Mouse (Mus musculus) bone marrow macrophage, adult 2 months (primary cell): ENCODE results near the gene Usp47. TPM values are rescaled to one million over a fixed set of nuclear protein-coding genes. Genes with fewer than 3 reads are reported as not detected.

Source experiments
- H3K27ac ChIP-seq: 2 replicates; pipeline ENCODE4 v1.5.1; 2012; ENCODE audit warnings: low read depth, low read length; ENCODE audit not compliant: insufficient read depth
- H3K4me1 ChIP-seq: 2 replicates; pipeline ENCODE4 v1.6.1; 2012; ENCODE audit warnings: low read length; ENCODE audit not compliant: control insufficient read depth, insufficient read depth
- H3K4me3 ChIP-seq: 2 replicates; pipeline ENCODE4 v1.5.1; 2012; ENCODE audit warnings: mild to moderate bottlenecking, low read length, moderate library complexity; ENCODE audit not compliant: insufficient read depth
- CTCF ChIP-seq: IDR thresholded peaks from 2 replicates; pipeline ENCODE4 v1.5.1; 2012; ENCODE audit warnings: low read depth, mild to moderate bottlenecking, low read length, moderate library complexity
- POLR2A ChIP-seq: IDR thresholded peaks from 2 replicates; pipeline ENCODE4 v1.6.1; 2012; ENCODE audit warnings: mild to moderate bottlenecking, low read depth, low read length, borderline replicate concordance
- polyA plus RNA-seq: library from polyadenylated mRNA; stranded (reverse); fragments of >200 nt; gene quantifications from 2 replicates; pipeline ENCODE4 v1.2.4, GENCODE M21; 2012; ENCODE audit not compliant: missing spikeins, insufficient read depth, insufficient read length

Gene Usp47
- polyA plus RNA-seq, 1 experiment, result 39.2 TPM

- TF ChIP-seq POLR2A (no peak), CTCF (no peak)
- Histone ChIP-seq H3K4me1 (peaks cover 27% of the 10 kb centered on the region), H3K27ac (no peak overlapping the region), H3K4me3 (no peak overlapping the region)
Observed at GRCm38 (mm10) chr7:112035804-112036203, 12.5 kb downstream of the Usp47 start.

- Histone ChIP-seq H3K4me3 (no peak overlapping the region), H3K27ac (no peak overlapping the region), H3K4me1 (peaks cover 24% of the 10 kb centered on the region)
- no peak for TF ChIP-seq CTCF
- TF ChIP-seq POLR2A, result no peak
Observed at GRCm38 (mm10) chr7:112036636-112037035, 13.3 kb downstream of the Usp47 start.

- H3K4me1 ChIP-seq, result peaks cover 25% of the 10 kb centered on the region
- no peak for TF ChIP-seq CTCF
- TF ChIP-seq POLR2A, result no peak
- H3K4me3 ChIP-seq, result no peak overlapping the region
- no peak overlapping the region for H3K27ac ChIP-seq
Observed at GRCm38 (mm10) chr7:112040271-112040670, 17.0 kb downstream of the Usp47 start.

- TF ChIP-seq CTCF (no peak), POLR2A (no peak)
- Histone ChIP-seq H3K4me1 (peaks cover 16% of the 10 kb centered on the region), H3K27ac (no peak overlapping the region), H3K4me3 (no peak overlapping the region)
Observed at GRCm38 (mm10) chr7:112042758-112043157, 19.5 kb downstream of the Usp47 start.

GRCm38 (mm10) chr7:112045249-112045648 is 21.9 kb downstream of the Usp47 start:
- no peak for TF ChIP-seq CTCF
- TF ChIP-seq POLR2A, result no peak
- no peak overlapping the region for H3K4me3 ChIP-seq
- H3K4me1 ChIP-seq, result peaks cover 11% of the 10 kb centered on the region
- no peak overlapping the region for H3K27ac ChIP-seq

GRCm38 (mm10) chr7:112045794-112046388 is 22.6 kb downstream of the Usp47 start:
- no peak overlapping the region for H3K4me3 ChIP-seq
- TF ChIP-seq POLR2A (no peak), CTCF (no peak)
- no peak overlapping the region for H3K27ac ChIP-seq
- peaks cover 8% of the 10 kb centered on the region for H3K4me1 ChIP-seq

GRCm38 (mm10) chr7:112048643-112049042 is 25.3 kb downstream of the Usp47 start:
- H3K4me1 ChIP-seq, result peaks cover 4% of the 10 kb centered on the region; the same call in 1 of the 2 replicates
- TF ChIP-seq CTCF (no peak), POLR2A (no peak)
- no peak overlapping the region for H3K4me3 ChIP-seq
- H3K27ac ChIP-seq, result no peak overlapping the region

- no peak for TF ChIP-seq POLR2A
- no peak for TF ChIP-seq CTCF
- H3K4me3 ChIP-seq, result no peak overlapping the region
- H3K27ac ChIP-seq, result no peak overlapping the region
- H3K4me1 ChIP-seq, result peaks cover 16% of the 10 kb centered on the region
Observed at GRCm38 (mm10) chr7:112053667-112054066, 30.4 kb downstream of the Usp47 start.

GRCm38 (mm10) chr7:112055901-112056625 is 32.8 kb downstream of the Usp47 start:
- H3K4me1 ChIP-seq, result peaks cover 16% of the 10 kb centered on the region
- H3K27ac ChIP-seq, result peak overlapping the region; percentile 39
- TF ChIP-seq POLR2A (no peak), CTCF (no peak)
- no peak overlapping the region for H3K4me3 ChIP-seq

- TF ChIP-seq POLR2A (no peak), CTCF (no peak)
- Histone ChIP-seq H3K4me1 (no peaks in the 10 kb centered on the region), H3K4me3 (no peak overlapping the region), H3K27ac (no peak overlapping the region)
Observed at GRCm38 (mm10) chr7:112074868-112075267, 51.6 kb downstream of the Usp47 start.

GRCm38 (mm10) chr7:112082636-112083035 is 59.3 kb downstream of the Usp47 start:
- TF ChIP-seq POLR2A (no peak), CTCF (no peak)
- Histone ChIP-seq H3K27ac (no peak overlapping the region), H3K4me3 (no peak overlapping the region), H3K4me1 (no peaks in the 10 kb centered on the region)
